Mouse (Mus musculus) heart, postnatal 36 days (tissue): ENCODE results near the gene Map2. TPM values are rescaled to one million over a fixed set of nuclear protein-coding genes. Genes with fewer than 3 reads are reported as not detected.

ENCODE experiments used
- DNase-seq, 2 experiments: peaks; one replicate each; pipeline ENCODE4 v3.0.0; 2021 to 2022
- intact Hi-C: fragments of 180-260 bp; cut with DNase I; formaldehyde crosslinking; loops from one replicate; pipeline ENCODE4 v1.15.1; 2025
- total RNA-seq, 2 experiments: library from RNA; stranded (reverse); gene quantifications; 2 replicates each; pipeline ENCODE4 v1.2.3; 2021

Gene Map2
- total RNA-seq, 2 experiments from 2014 or later, result 3.0 to 3.6 TPM

- intact Hi-C loops, result no loop called here
- DNase-seq, result no peak
Measured at GRCm38 (mm10) chr1:66482751-66483150, 307.7 kb downstream of the Map2 start.

Other genes with a start within 250 kb of the Map2 start
- gene Crygf, start 248.8 kb upstream of the Map2 start, total RNA-seq, result not detected